Mouse (Mus musculus) embryonic facial prominence, embryonic 14.5 days (tissue): ENCODE results near the gene Zswim9. TPM values are rescaled to one million over a fixed set of nuclear protein-coding genes. Genes with fewer than 3 reads are reported as not detected.

ENCODE experiments used
- ATAC-seq: fragments of 200-750 bp; cut with Nextera tagmentation; 2 replicates; pipeline ENCODE4 v1.8.0; 2017; ENCODE audit warnings: low read depth, moderate number of reproducible peaks, moderate TSS enrichment
- DNase-seq: peaks from one replicate; pipeline ENCODE4 v3.0.0-alpha.2; 2015; ENCODE audit warnings: low spot score
- H3K27ac ChIP-seq: fragments of 300-500 bp; sonication (generic); replicated peaks from 2 replicates; pipeline ENCODE4 v1.5.1; 2014; ENCODE audit warnings: low read depth, mild to moderate bottlenecking, low read length, moderate library complexity
- H3K27me3 ChIP-seq: fragments of 300-500 bp; sonication (generic); replicated peaks from 2 replicates; pipeline ENCODE4 v1.6.1; 2014; ENCODE audit warnings: low read length; ENCODE audit not compliant: control insufficient read depth, insufficient read depth
- H3K36me3 ChIP-seq: fragments of 300-500 bp; sonication (generic); 2 replicates; pipeline ENCODE4 v1.6.1; 2014; ENCODE audit warnings: low read length, mixed read lengths; ENCODE audit not compliant: control insufficient read depth, insufficient read depth
- H3K4me1 ChIP-seq: fragments of 300-500 bp; sonication (generic); 2 replicates; pipeline ENCODE4 v1.6.1; 2014; ENCODE audit warnings: antibody characterized with exemption, low read length; ENCODE audit not compliant: control insufficient read depth, insufficient read depth
- H3K4me2 ChIP-seq: fragments of 300-500 bp; sonication (generic); 2 replicates; pipeline ENCODE4 v1.6.1; 2014; ENCODE audit warnings: low read depth, mild to moderate bottlenecking, low read length, moderate library complexity, mixed read lengths
- H3K4me3 ChIP-seq: fragments of 300-500 bp; sonication (generic); 2 replicates; pipeline ENCODE4 v1.5.1; 2014; ENCODE audit warnings: low read depth, mild to moderate bottlenecking, low read length
- H3K9ac ChIP-seq: fragments of 300-500 bp; sonication (generic); 2 replicates; pipeline ENCODE4 v1.6.1; 2014; ENCODE audit warnings: low read depth, mild to moderate bottlenecking, low read length, moderate library complexity, mixed read lengths
- H3K9me3 ChIP-seq: fragments of 300-500 bp; sonication (generic); 2 replicates; pipeline ENCODE4 v1.6.1; 2016; ENCODE audit warnings: low read length; ENCODE audit not compliant: control insufficient read depth
- WGBS: fragments of 180-500 bp; shearing (Covaris S2); extraction: QIAGEN DNeasy Blood & Tissue Kit; methylation state at CpG from one replicate; pipeline ENCODE4 v1.1.7; 2014; 5-methylcytosine and 5-hydroxymethylcytosine counted together
- polyA plus RNA-seq: library from polyadenylated mRNA; unstranded; fragments of >200 nt; fragmentation: Nextera tagmentation; extraction: Ambion mirVana; gene quantifications from 2 replicates; pipeline ENCODE4 v1.2.1, GENCODE M21; 2014

Gene Zswim9
- polyA plus RNA-seq, 1 experiment from 2014 or later, result 3.8 TPM

- peaks cover 91% of the 10 kb centered on the region for H3K36me3 ChIP-seq
- H3K4me1 ChIP-seq, result no peaks in the 10 kb centered on the region
- no peak overlapping the region for H3K4me3 ChIP-seq
- H3K9ac ChIP-seq, result no peak overlapping the region
- H3K27me3 ChIP-seq, result no peaks in the 10 kb centered on the region
- no peak for ATAC-seq
- H3K4me2 ChIP-seq, result no peak overlapping the region
- no peak overlapping the region for H3K27ac ChIP-seq
- peak; percentile 2 for DNase-seq
- no peaks in the 10 kb centered on the region for H3K9me3 ChIP-seq
- WGBS, result 83% methylated on average over 2 of the region's 2 CpGs
Measured at GRCm38 (mm10) chr7:13302780-13303179, 24.3 kb upstream of the Zswim9 start.

- H3K9me3 ChIP-seq, result no peaks in the 10 kb centered on the region
- no peak for DNase-seq
- WGBS, result 92% methylated on average over 1 of the region's 1 CpGs
- no peak overlapping the region for H3K4me2 ChIP-seq
- H3K27me3 ChIP-seq, result no peaks in the 10 kb centered on the region
- peaks cover 93% of the 10 kb centered on the region for H3K36me3 ChIP-seq
- H3K27ac ChIP-seq, result no peak overlapping the region
- H3K4me3 ChIP-seq, result no peak overlapping the region
- no peak for ATAC-seq
- H3K4me1 ChIP-seq, result no peaks in the 10 kb centered on the region
- H3K9ac ChIP-seq, result no peak overlapping the region
Measured at GRCm38 (mm10) chr7:13301643-13302042, 23.1 kb upstream of the Zswim9 start.

GRCm38 (mm10) chr7:13298821-13299220 is 20.3 kb upstream of the Zswim9 start:
- Histone ChIP-seq H3K9ac (no peak overlapping the region), H3K9me3 (no peaks in the 10 kb centered on the region), H3K4me2 (no peak overlapping the region), H3K27ac (no peak overlapping the region), H3K36me3 (peaks cover 89% of the 10 kb centered on the region), H3K4me3 (no peak overlapping the region), H3K27me3 (no peaks in the 10 kb centered on the region), H3K4me1 (no peaks in the 10 kb centered on the region)
- ATAC-seq (no peak), DNase-seq (no peak)
- 92% methylated on average over 5 of the region's 5 CpGs for WGBS

- Histone ChIP-seq H3K9me3 (no peaks in the 10 kb centered on the region), H3K4me3 (no peak overlapping the region), H3K9ac (no peak overlapping the region), H3K36me3 (peaks cover 86% of the 10 kb centered on the region), H3K27me3 (no peaks in the 10 kb centered on the region), H3K4me1 (no peaks in the 10 kb centered on the region), H3K4me2 (no peak overlapping the region), H3K27ac (no peak overlapping the region)
- ATAC-seq (no peak), DNase-seq (no peak)
- WGBS, result 94% methylated on average over 1 of the region's 1 CpGs
Measured at GRCm38 (mm10) chr7:13297636-13298035, 19.1 kb upstream of the Zswim9 start.

GRCm38 (mm10) chr7:13295256-13295655 is 16.7 kb upstream of the Zswim9 start:
- no peak overlapping the region for H3K27ac ChIP-seq
- no peak overlapping the region for H3K4me3 ChIP-seq
- no peaks in the 10 kb centered on the region for H3K4me1 ChIP-seq
- ATAC-seq, result no peak
- H3K4me2 ChIP-seq, result no peak overlapping the region
- peaks cover 84% of the 10 kb centered on the region for H3K36me3 ChIP-seq
- H3K27me3 ChIP-seq, result no peaks in the 10 kb centered on the region
- H3K9me3 ChIP-seq, result no peaks in the 10 kb centered on the region
- no peak for DNase-seq
- 91% methylated on average over 7 of the region's 7 CpGs for WGBS
- H3K9ac ChIP-seq, result no peak overlapping the region

- H3K36me3 ChIP-seq, result peaks cover 85% of the 10 kb centered on the region
- ATAC-seq, result no peak
- DNase-seq, result peak; percentile 14
- H3K9ac ChIP-seq, result no peak overlapping the region
- no peaks in the 10 kb centered on the region for H3K27me3 ChIP-seq
- H3K27ac ChIP-seq, result no peak overlapping the region
- no peaks in the 10 kb centered on the region for H3K4me1 ChIP-seq
- no peaks in the 10 kb centered on the region for H3K9me3 ChIP-seq
- H3K4me3 ChIP-seq, result no peak overlapping the region
- no peak overlapping the region for H3K4me2 ChIP-seq
- WGBS, result 87% methylated on average over 11 of the region's 11 CpGs
Measured at GRCm38 (mm10) chr7:13293878-13294855, 15.6 kb upstream of the Zswim9 start.

- WGBS, result 84% methylated on average over 2 of the region's 2 CpGs
- Histone ChIP-seq H3K27ac (no peak overlapping the region), H3K4me3 (no peak overlapping the region), H3K9ac (no peak overlapping the region), H3K27me3 (no peaks in the 10 kb centered on the region), H3K36me3 (peaks cover 80% of the 10 kb centered on the region), H3K4me2 (no peak overlapping the region), H3K9me3 (no peaks in the 10 kb centered on the region), H3K4me1 (no peaks in the 10 kb centered on the region)
- no peak for DNase-seq
- no peak for ATAC-seq
Measured at GRCm38 (mm10) chr7:13291370-13291769, 12.8 kb upstream of the Zswim9 start.

GRCm38 (mm10) chr7:13290041-13290675 is 11.6 kb upstream of the Zswim9 start:
- H3K9me3 ChIP-seq, result no peaks in the 10 kb centered on the region
- no peaks in the 10 kb centered on the region for H3K27me3 ChIP-seq
- no peak for DNase-seq
- H3K4me2 ChIP-seq, result no peak overlapping the region
- H3K4me1 ChIP-seq, result no peaks in the 10 kb centered on the region
- no peak overlapping the region for H3K4me3 ChIP-seq
- H3K27ac ChIP-seq, result no peak overlapping the region
- no peak for ATAC-seq
- no peak overlapping the region for H3K9ac ChIP-seq
- 96% methylated on average over 1 of the region's 1 CpGs for WGBS
- H3K36me3 ChIP-seq, result peaks cover 80% of the 10 kb centered on the region
